Mouse (Mus musculus) adrenal gland, postnatal 36 days (tissue): Measurements from ENCODE around the gene Ubqln1. TPM values are rescaled to one million over a fixed set of nuclear protein-coding genes. Genes with fewer than 3 reads are reported as not detected.
A peak's percentile ranks its signal among the peaks of the same experiment; 100 is the strongest.
"Not testable (repeated sequence)": the region's sequence is repeated elsewhere in the genome, so short reads cannot be mapped to it uniquely, and the experiment has no call there.

Source experiments
- DNase-seq, 2 experiments: peaks; one replicate each; pipeline ENCODE4 v3.0.0; 2021; ENCODE audit warnings: mixed read lengths in 1 of 2
- total RNA-seq, 2 experiments: library from RNA; stranded (reverse); gene quantifications; 2 replicates each; pipeline ENCODE4 v1.2.3; 2021

Ubqln1 gene
- total RNA-seq, 2 experiments from 2014 or later = 123 to 141 TPM

- no peak for DNase-seq
Observed at GRCm38 (mm10) chr13:58150442-58150841, 65.0 kb downstream of the Ubqln1 start.

GRCm38 (mm10) chr13:58149629-58150028 lies 65.8 kb downstream of the Ubqln1 start:
- DNase-seq = no peak

GRCm38 (mm10) chr13:58149033-58149558 lies 66.4 kb downstream of the Ubqln1 start:
- DNase-seq = no peak

- peak; percentile 34 to 58 for DNase-seq
Observed at GRCm38 (mm10) chr13:58148256-58148831, 67.1 kb downstream of the Ubqln1 start.

GRCm38 (mm10) chr13:58147760-58148159 lies 67.7 kb downstream of the Ubqln1 start:
- no peak for DNase-seq

- not testable (repeated sequence) for DNase-seq
Observed at GRCm38 (mm10) chr13:58146603-58147002, 68.8 kb downstream of the Ubqln1 start.

- DNase-seq = no peak
Observed at GRCm38 (mm10) chr13:58131692-58132091, 83.8 kb downstream of the Ubqln1 start.

GRCm38 (mm10) chr13:58129687-58130246 lies 85.7 kb downstream of the Ubqln1 start:
- no peak for DNase-seq

GRCm38 (mm10) chr13:58128768-58129671 lies 86.4 kb downstream of the Ubqln1 start:
- DNase-seq = peak; percentile 97 to 98

- DNase-seq = peak; percentile 96 to 97
Observed at GRCm38 (mm10) chr13:58128396-58128767, 87.1 kb downstream of the Ubqln1 start, which contains the start of gene Hnrnpa0. Gene Hnrnpa0, minus strand, starts transcription at chr13:58128556.

GRCm38 (mm10) chr13:58127766-58128361 lies 87.6 kb downstream of the Ubqln1 start:
- peak; percentile 63 to 68 for DNase-seq

- DNase-seq = peak in 1 of 2 experiments; percentile 49
Observed at GRCm38 (mm10) chr13:58126862-58127765, 88.3 kb downstream of the Ubqln1 start.

Other genes starting within 250 kb of the Ubqln1 start
- 1 to 10 TPM; 1.5 to 1.9 TPM for gene Klhl3, start 102.1 kb downstream of the Ubqln1 start, total RNA-seq
- gene Hnrnpa0, start 87.1 kb downstream of the Ubqln1 start, total RNA-seq = 100 to 1,000 TPM; 123 to 133 TPM
- gene Idnk, start 58.0 kb downstream of the Ubqln1 start, total RNA-seq = 10 to 100 TPM; 57.2 to 62.8 TPM
- gene Gkap1, start 60.0 kb upstream of the Ubqln1 start, total RNA-seq = 10 to 100 TPM; 42.6 to 91.2 TPM
- gene Kif27, start 143.5 kb upstream of the Ubqln1 start, total RNA-seq = under 1 TPM; 0.59 to 0.70 TPM
- gene 2210016F16Rik, start 169.6 kb upstream of the Ubqln1 start, total RNA-seq = 10 to 100 TPM; 27.2 to 31.5 TPM
- 10 to 100 TPM; 18.1 to 21.9 TPM for gene Rmi1, start 186.6 kb upstream of the Ubqln1 start, total RNA-seq
- gene Hnrnpk, start 187.7 kb upstream of the Ubqln1 start, total RNA-seq = 100 to 1,000 TPM; 878 to 908 TPM